Mouse (Mus musculus) spleen, adult 2 months (tissue): ENCODE results near the gene Fads3. TPM values are rescaled to one million over a fixed set of nuclear protein-coding genes. Genes with fewer than 3 reads are reported as not detected.

Experiments
- DNase-seq, 2 experiments: peaks; one replicate each; pipeline versions ENCODE4 v3.0.0 to v3.0.0-alpha.2; 2012 to 2021; ENCODE audit warnings: low spot score in 2 of 2, low read depth in 1 of 2
- H3K27ac ChIP-seq: fragments of 200-500 bp; 2 replicates; pipeline ENCODE4 v1.5.1; 2012; ENCODE audit warnings: low read length, inconsistent platforms; ENCODE audit not compliant: insufficient read depth
- H3K27me3 ChIP-seq: fragments of 200-500 bp; 2 replicates; pipeline ENCODE4 v1.6.1; 2012; ENCODE audit warnings: mild to moderate bottlenecking, moderate library complexity, low read length, inconsistent platforms; ENCODE audit not compliant: control insufficient read depth, insufficient read depth
- H3K36me3 ChIP-seq: fragments of 200-500 bp; 2 replicates; pipeline ENCODE4 v1.6.1; 2012; ENCODE audit warnings: mild to moderate bottlenecking, low read length, inconsistent platforms; ENCODE audit not compliant: control insufficient read depth, insufficient read depth
- H3K4me1 ChIP-seq: fragments of 200-500 bp; 2 replicates; pipeline ENCODE4 v1.6.1; 2011; ENCODE audit warnings: inconsistent platforms; ENCODE audit not compliant: control insufficient read depth, insufficient read depth, insufficient read length
- H3K4me3 ChIP-seq: fragments of 200-500 bp; 2 replicates; pipeline ENCODE4 v1.5.1; 2011; ENCODE audit warnings: mild to moderate bottlenecking, inconsistent platforms; ENCODE audit not compliant: insufficient read depth, insufficient read length; ENCODE audit errors: extremely low read depth
- CTCF ChIP-seq: fragments of 200-500 bp; IDR thresholded peaks from 2 replicates; pipeline ENCODE4 v1.5.1; 2011; ENCODE audit warnings: mild to moderate bottlenecking, inconsistent platforms; ENCODE audit not compliant: insufficient read depth, insufficient read length, insufficient replicate concordance; ENCODE audit errors: extremely low read depth
- POLR2A ChIP-seq: fragments of 200-500 bp; IDR thresholded peaks from 2 replicates; pipeline ENCODE4 v1.6.1; 2011; ENCODE audit warnings: low read depth, low read length, inconsistent platforms
- WGBS: fragments of 180-500 bp; shearing (Covaris S2); methylation state at CpG from one replicate; pipeline ENCODE4 v1.1.7; 2018; 5-methylcytosine and 5-hydroxymethylcytosine counted together
- polyA plus RNA-seq: library from polyadenylated mRNA; depleted of rRNA; stranded (reverse); fragments of >200 nt; gene quantifications from 2 replicates; pipeline ENCODE4 v1.2.3, GENCODE M21; 2012; rRNA removed

Fads3 gene
- polyA plus RNA-seq, 1 experiment, result 22.0 TPM

- WGBS, result 85% methylated on average over 6 of the region's 6 CpGs
- H3K4me1 ChIP-seq, result peaks cover 7% of the 10 kb centered on the region
- peaks cover 3% of the 10 kb centered on the region; the same call in 1 of the 2 replicates for H3K27me3 ChIP-seq
Observed at GRCm38 (mm10) chr19:10104234-10104633, 62.9 kb downstream of the Fads3 start.

DNA sequence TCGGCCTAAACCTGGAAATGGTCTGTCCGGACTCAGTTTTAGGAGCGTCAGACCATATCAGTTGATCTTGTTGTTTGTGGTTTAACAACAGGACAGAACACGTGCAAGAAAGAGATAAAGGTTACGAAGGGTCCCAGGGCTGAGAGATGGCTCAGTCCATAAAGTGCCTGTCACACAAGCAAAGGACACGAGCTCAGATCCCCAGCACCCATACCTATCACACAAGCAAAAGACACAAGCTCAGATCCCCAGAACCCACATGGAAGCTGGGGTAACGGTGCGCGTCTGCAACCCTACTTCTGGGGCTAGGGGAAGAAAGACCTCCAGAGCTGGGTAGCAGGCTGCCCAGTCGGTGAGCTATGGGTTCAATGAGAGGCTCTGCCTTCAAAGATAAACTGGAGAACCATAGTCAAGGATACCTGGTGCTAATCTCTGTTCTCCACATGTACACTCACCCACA lies 63.7 kb downstream of the Fads3 start:
- no peak overlapping the region for H3K27ac ChIP-seq
- no peak for DNase-seq
- 47% methylated on average over 10 of the region's 10 CpGs for WGBS
- no peak overlapping the region for H3K4me3 ChIP-seq
- peaks cover 7% of the 10 kb centered on the region for H3K4me1 ChIP-seq
- H3K27me3 ChIP-seq, result peaks cover 3% of the 10 kb centered on the region; the same call in 1 of the 2 replicates
- no peak for TF ChIP-seq CTCF
- no peak for TF ChIP-seq POLR2A
- H3K36me3 ChIP-seq, result no peaks in the 10 kb centered on the region

More at GRCm38 (mm10) chr19:10104234-10104633, 62.9 kb downstream of the Fads3 start:
- no peak overlapping the region for H3K27ac ChIP-seq
- no peak overlapping the region for H3K4me3 ChIP-seq
- no peak for DNase-seq
- no peaks in the 10 kb centered on the region for H3K36me3 ChIP-seq
- no peak for TF ChIP-seq CTCF
- no peak for TF ChIP-seq POLR2A

DNA sequence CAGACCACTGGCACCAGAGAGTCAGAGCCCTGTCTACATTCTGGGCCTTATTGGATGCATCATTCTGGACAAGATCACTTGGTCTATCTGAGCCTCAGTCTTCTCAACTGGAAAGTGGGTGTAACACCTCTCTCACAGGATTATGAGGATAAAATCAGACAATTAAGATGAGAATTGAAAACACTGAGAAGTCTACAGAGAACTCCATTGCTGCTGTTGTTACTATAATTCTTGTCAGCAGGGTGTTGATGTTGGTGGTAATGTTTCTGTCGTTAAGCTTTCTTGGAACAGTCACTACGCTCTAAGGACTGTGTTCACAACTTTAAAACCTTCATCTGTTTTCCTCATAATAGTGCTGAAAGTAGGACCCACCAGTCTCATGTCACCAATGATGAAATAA lies 65.3 kb downstream of the Fads3 start:
- DNase-seq, result no peak

DNA sequence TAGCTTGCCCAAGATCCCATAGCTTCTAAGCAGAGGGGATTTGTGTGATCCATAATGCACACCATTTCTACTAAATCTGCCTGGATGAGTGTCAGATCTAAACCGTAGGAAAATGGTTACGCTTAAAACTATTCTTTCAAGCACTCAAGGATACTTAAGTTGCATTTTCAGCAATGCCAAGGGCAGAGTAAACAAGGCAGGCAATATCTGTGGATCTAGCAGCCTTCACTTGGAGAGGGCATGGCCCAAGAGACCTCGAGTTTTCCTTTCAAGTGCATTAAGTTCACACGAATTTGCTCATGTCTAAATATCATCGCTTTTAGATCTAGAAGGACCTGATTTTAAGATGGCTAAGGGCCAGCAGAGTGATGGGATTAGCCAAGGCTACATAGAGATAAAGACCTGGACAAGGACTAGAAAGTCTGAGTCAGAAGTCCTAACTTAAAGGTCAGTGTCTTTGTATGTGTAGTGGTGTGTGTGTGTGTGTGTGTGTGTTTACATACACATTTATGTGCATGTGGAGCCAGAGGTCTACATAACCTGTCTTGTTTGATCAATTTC lies 65.8 kb downstream of the Fads3 start:
- WGBS, result 83% methylated on average over 5 of the region's 5 CpGs
- H3K4me3 ChIP-seq, result no peak overlapping the region
- TF ChIP-seq POLR2A (no peak), CTCF (no peak)
- no peaks in the 10 kb centered on the region for H3K36me3 ChIP-seq
- H3K27me3 ChIP-seq, result no peaks in the 10 kb centered on the region
- no peak for DNase-seq
- H3K27ac ChIP-seq, result no peak overlapping the region
- H3K4me1 ChIP-seq, result no peaks in the 10 kb centered on the region

More for the DNA sequence above, 65.3 kb downstream of the Fads3 start:
- no peak overlapping the region for H3K4me3 ChIP-seq
- no peaks in the 10 kb centered on the region for H3K4me1 ChIP-seq
- TF ChIP-seq CTCF (no peak), POLR2A (no peak)
- H3K27me3 ChIP-seq, result no peaks in the 10 kb centered on the region
- 93% methylated on average over 2 of the region's 2 CpGs for WGBS
- no peaks in the 10 kb centered on the region for H3K36me3 ChIP-seq
- no peak overlapping the region for H3K27ac ChIP-seq

DNA sequence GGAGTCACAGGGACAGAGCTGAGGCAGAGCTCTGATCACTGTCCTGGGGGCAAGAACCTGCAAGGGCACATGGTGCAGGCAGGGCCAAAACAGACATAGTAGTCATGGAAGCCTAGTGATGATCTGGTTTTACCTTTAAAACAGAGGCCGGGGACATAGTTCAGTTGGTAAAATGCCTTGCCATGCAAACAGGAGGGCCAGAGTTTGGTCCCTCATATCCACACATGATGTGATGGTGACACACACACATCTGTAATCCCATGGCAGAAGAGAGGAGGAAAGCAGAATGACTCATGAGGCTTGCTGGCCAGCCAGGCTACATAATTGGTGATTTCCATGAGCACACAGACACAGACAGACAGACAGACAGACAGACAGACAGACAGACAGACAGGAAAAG lies 66.8 kb downstream of the Fads3 start:
- WGBS, result 100% methylated on average over 1 of the region's 1 CpGs
- no peaks in the 10 kb centered on the region for H3K36me3 ChIP-seq
- H3K27ac ChIP-seq, result no peak overlapping the region
- TF ChIP-seq POLR2A (no peak), CTCF (no peak)
- H3K27me3 ChIP-seq, result no peaks in the 10 kb centered on the region
- DNase-seq, result no peak
- H3K4me3 ChIP-seq, result no peak overlapping the region
- H3K4me1 ChIP-seq, result no peaks in the 10 kb centered on the region

GRCm38 (mm10) chr19:10108666-10109065 lies 67.3 kb downstream of the Fads3 start:
- 92% methylated on average over 2 of the region's 2 CpGs for WGBS
- Histone ChIP-seq H3K27ac (no peak overlapping the region), H3K4me1 (no peaks in the 10 kb centered on the region), H3K36me3 (no peaks in the 10 kb centered on the region), H3K4me3 (no peak overlapping the region), H3K27me3 (no peaks in the 10 kb centered on the region)
- DNase-seq, result no peak
- TF ChIP-seq CTCF, result no peak
- no peak for TF ChIP-seq POLR2A

Other genes with a start within 250 kb of the Fads3 start
- gene Scgb2a2, start 194.0 kb upstream of the Fads3 start, polyA plus RNA-seq, result not detected in 2 replicates
- 17.2 and 18.8 TPM in 2 replicates for gene Incenp, start 142.0 kb upstream of the Fads3 start, polyA plus RNA-seq
- 3,609 and 4,045 TPM in 2 replicates for gene Fth1, start 61.0 kb upstream of the Fads3 start, polyA plus RNA-seq
- gene Best1, start 39.9 kb upstream of the Fads3 start, polyA plus RNA-seq, result 0.14 and 0.20 TPM in 2 replicates
- 73.5 and 77.8 TPM in 2 replicates for gene Rab3il1, start 39.9 kb upstream of the Fads3 start, polyA plus RNA-seq
- gene Fads2, start 60.2 kb downstream of the Fads3 start, polyA plus RNA-seq, result 9.6 and 12.2 TPM in 2 replicates
- gene Fads1, start 141.3 kb downstream of the Fads3 start, polyA plus RNA-seq, result 17.8 and 20.0 TPM in 2 replicates
- 70.4 and 88.0 TPM in 2 replicates for gene Tmem258, start 162.4 kb downstream of the Fads3 start, polyA plus RNA-seq
- 16.0 and 23.4 TPM in 2 replicates for gene Fen1, start 162.6 kb downstream of the Fads3 start, polyA plus RNA-seq
- gene Myrf, start 199.2 kb downstream of the Fads3 start, polyA plus RNA-seq, result 2.3 and 3.8 TPM in 2 replicates